Mouse (Mus musculus) kidney, adult 2 months (tissue): ENCODE results near the gene Hspb7.

Experiments
- CTCF ChIP-seq: fragments of 200-500 bp; conservative IDR thresholded peaks from 2 replicates; pipeline ENCODE4 v1.5.1; 2011; ENCODE audit warnings: low read depth, mild to moderate bottlenecking, control low read depth, low read length, moderate library complexity, mixed read lengths; ENCODE audit not compliant: insufficient read depth, insufficient read length
- POLR2A ChIP-seq: fragments of 200-500 bp; IDR thresholded peaks from one replicate; pipeline ENCODE4 v1.6.1; 2011; ENCODE audit warnings: low read depth, low read length, control low read depth

DNA sequence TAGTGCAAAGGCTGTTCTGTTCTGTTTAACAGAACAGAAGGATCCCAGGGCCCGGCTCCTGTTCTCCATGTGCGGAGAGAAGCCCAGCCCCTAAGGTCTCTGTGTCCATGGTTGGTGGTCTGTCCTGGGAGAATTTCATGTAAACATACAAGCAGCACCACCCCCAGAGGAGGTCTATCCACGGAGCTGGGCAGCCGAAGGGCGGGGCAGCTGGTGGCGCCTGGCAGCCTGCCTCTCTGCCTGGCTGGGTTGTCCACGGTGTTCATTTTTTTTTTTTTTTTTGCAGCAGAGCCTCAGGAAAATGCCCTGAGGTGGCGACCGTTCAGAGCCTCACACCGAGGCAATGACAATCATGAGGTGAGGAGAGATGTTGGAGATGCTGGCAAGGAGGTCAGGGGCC lies 48.0 kb downstream of the Hspb7 start:
- TF ChIP-seq CTCF (no peak), POLR2A (no peak)
